Mouse (Mus musculus) intestine, embryonic 16.5 days (tissue): ENCODE data around the gene Gjb2. TPM values are rescaled to one million over a fixed set of nuclear protein-coding genes. Genes with fewer than 3 reads are reported as not detected.
A peak's percentile ranks its signal among the peaks of the same experiment; 100 is the strongest.

Experiments
- ATAC-seq: fragments of 200-750 bp; cut with Nextera tagmentation; 2 replicates; pipeline ENCODE4 v1.8.0; 2017; ENCODE audit warnings: moderate TSS enrichment, moderate library complexity
- H3K27ac ChIP-seq: fragments of 300-500 bp; sonication (generic); 2 replicates; pipeline ENCODE4 v1.5.1; 2014; ENCODE audit warnings: mild to moderate bottlenecking, low read length
- H3K27me3 ChIP-seq: fragments of 300-500 bp; sonication (generic); replicated peaks from 2 replicates; pipeline ENCODE4 v1.6.1; 2014; ENCODE audit warnings: low read length, control low read depth, mixed read lengths; ENCODE audit not compliant: control insufficient read depth, insufficient read depth
- H3K36me3 ChIP-seq: fragments of 300-500 bp; sonication (generic); 2 replicates; pipeline ENCODE4 v1.6.1; 2014; ENCODE audit warnings: low read length, control low read depth; ENCODE audit not compliant: control insufficient read depth, insufficient read depth
- H3K4me1 ChIP-seq: fragments of 300-500 bp; sonication (generic); 2 replicates; pipeline ENCODE4 v1.6.1; 2014; ENCODE audit warnings: low read length, control low read depth, mixed read lengths; ENCODE audit not compliant: control insufficient read depth, insufficient read depth
- H3K4me2 ChIP-seq: fragments of 300-500 bp; sonication (generic); 2 replicates; pipeline ENCODE4 v1.6.1; 2014; ENCODE audit warnings: low read depth, low read length, control low read depth
- H3K4me3 ChIP-seq: fragments of 300-500 bp; sonication (generic); 2 replicates; pipeline ENCODE4 v1.5.1; 2014; ENCODE audit warnings: mild to moderate bottlenecking, low read length
- H3K9ac ChIP-seq: fragments of 300-500 bp; sonication (generic); 2 replicates; pipeline ENCODE4 v1.6.1; 2014; ENCODE audit warnings: low read depth, low read length
- H3K9me3 ChIP-seq: fragments of 300-500 bp; sonication (generic); 2 replicates; pipeline ENCODE4 v1.6.1; 2016; ENCODE audit warnings: low read length, control low read depth; ENCODE audit not compliant: control insufficient read depth
- WGBS: fragments of 180-500 bp; shearing (Covaris S2); extraction: QIAGEN DNeasy Blood & Tissue Kit; methylation state at CpG from one replicate; pipeline ENCODE4 v1.1.7; 2014; 5-methylcytosine and 5-hydroxymethylcytosine counted together
- polyA plus RNA-seq: library from polyadenylated mRNA; unstranded; fragments of >200 nt; fragmentation: Nextera tagmentation; extraction: Ambion mirVana; gene quantifications from 2 replicates; pipeline ENCODE4 v1.2.1, GENCODE M21; 2015

Gjb2 gene
- polyA plus RNA-seq, result 8.3 and 9.0 TPM in 2 replicates

- Histone ChIP-seq H3K9me3 (no peaks in the 10 kb centered on the region), H3K4me3 (peak within 1 kb of the TSS; percentile 70), H3K4me2 (peak within 1 kb of the TSS; percentile 99), H3K27ac (no peak within 1 kb of the TSS), H3K4me1 (peaks cover 5% of the 10 kb centered on the region; the same call in 1 of the 2 replicates), H3K27me3 (peaks cover 32% of the 10 kb centered on the region), H3K36me3 (no peaks in the 10 kb centered on the region), H3K9ac (peak within 1 kb of the TSS; percentile 74)
- under 1% methylated on average over 99 of the region's 101 CpGs for WGBS
- ATAC-seq, result peak; percentile 87
These were observed at the start of gene Gjb2 for GRCm38 (mm10) chr14:57104106-57105023. Gjb2 (minus strand) TSS chr14:57104702.

- Histone ChIP-seq H3K27ac (no peak overlapping the region), H3K4me1 (no peaks in the 10 kb centered on the region), H3K4me3 (no peak overlapping the region), H3K9me3 (no peaks in the 10 kb centered on the region), H3K9ac (no peak overlapping the region), H3K27me3 (no peaks in the 10 kb centered on the region), H3K4me2 (no peak overlapping the region), H3K36me3 (no peaks in the 10 kb centered on the region)
- ATAC-seq, result peak; percentile 44; the same call in 1 of the 2 replicates
- 30% methylated on average over 4 of the region's 4 CpGs for WGBS
These were observed 41.2 kb upstream of the Gjb2 start for GRCm38 (mm10) chr14:57145741-57146140.

GRCm38 (mm10) chr14:57135265-57135664 lies 30.8 kb upstream of the Gjb2 start:
- no peak overlapping the region for H3K27ac ChIP-seq
- no peaks in the 10 kb centered on the region for H3K9me3 ChIP-seq
- H3K27me3 ChIP-seq, result peaks cover 17% of the 10 kb centered on the region; the same call in 1 of the 2 replicates
- 0 out of 2 replicates have a peak, but pooled peaks cover 9% of the 10 kb centered on the region for H3K4me1 ChIP-seq
- H3K4me3 ChIP-seq, result no peak overlapping the region
- H3K4me2 ChIP-seq, result no peak overlapping the region
- H3K9ac ChIP-seq, result no peak overlapping the region
- ATAC-seq, result no peak
- no peaks in the 10 kb centered on the region for H3K36me3 ChIP-seq
- WGBS, result 72% methylated on average over 8 of the region's 8 CpGs

GRCm38 (mm10) chr14:57133161-57133661 lies 28.7 kb upstream of the Gjb2 start, which contains the start of gene Gjb6:
Gjb6 (minus strand) TSS chr14:57133611.
- Histone ChIP-seq H3K27me3 (peaks cover 17% of the 10 kb centered on the region; the same call in 1 of the 2 replicates), H3K4me1 (0 out of 2 replicates have a peak, but pooled peaks cover 9% of the 10 kb centered on the region)
- ATAC-seq, result 0 out of 2 replicates have a peak, but pooled peaks have one; percentile 28

GRCm38 (mm10) chr14:57127383-57127782 lies 22.9 kb upstream of the Gjb2 start:
- 65% methylated on average over 4 of the region's 4 CpGs for WGBS
- Histone ChIP-seq H3K9me3 (no peaks in the 10 kb centered on the region), H3K27me3 (no peaks in the 10 kb centered on the region; the same call in 1 of the 2 replicates), H3K4me3 (no peak overlapping the region), H3K4me1 (no peaks in the 10 kb centered on the region), H3K36me3 (no peaks in the 10 kb centered on the region), H3K9ac (no peak overlapping the region), H3K27ac (no peak overlapping the region), H3K4me2 (no peak overlapping the region)
- peak; percentile 18; the same call in 1 of the 2 replicates for ATAC-seq

More at GRCm38 (mm10) chr14:57133161-57133661, 28.7 kb upstream of the Gjb2 start, which contains the start of gene Gjb6:
- Histone ChIP-seq H3K9ac (peak within 1 kb of the TSS; percentile 48; the same call in 1 of the 2 replicates), H3K36me3 (no peaks in the 10 kb centered on the region), H3K4me3 (peak within 1 kb of the TSS; percentile 45), H3K27ac (no peak within 1 kb of the TSS), H3K9me3 (no peaks in the 10 kb centered on the region), H3K4me2 (peak within 1 kb of the TSS; percentile 69)
- WGBS, result 3% methylated on average over 33 of the region's 33 CpGs

- no peak overlapping the region for H3K4me2 ChIP-seq
- 83% methylated on average over 7 of the region's 7 CpGs for WGBS
These were observed 17.8 kb upstream of the Gjb2 start for GRCm38 (mm10) chr14:57122295-57122694.

GRCm38 (mm10) chr14:57115823-57116544 lies 11.5 kb upstream of the Gjb2 start, which contains the start of gene Gm4491:
Gm4491 (minus strand) TSS chr14:57115883.
- no peaks in the 10 kb centered on the region for H3K4me1 ChIP-seq
- no peak for ATAC-seq
- H3K4me3 ChIP-seq, result no peak within 1 kb of the TSS
- 31% methylated on average over 13 of the region's 13 CpGs for WGBS
- no peaks in the 10 kb centered on the region for H3K27me3 ChIP-seq
- H3K9me3 ChIP-seq, result no peaks in the 10 kb centered on the region
- no peak within 1 kb of the TSS for H3K27ac ChIP-seq
- no peaks in the 10 kb centered on the region for H3K36me3 ChIP-seq
- no peak within 1 kb of the TSS for H3K4me2 ChIP-seq
- no peak within 1 kb of the TSS for H3K9ac ChIP-seq

More at GRCm38 (mm10) chr14:57122295-57122694, 17.8 kb upstream of the Gjb2 start:
- Histone ChIP-seq H3K27me3 (no peaks in the 10 kb centered on the region), H3K36me3 (no peaks in the 10 kb centered on the region), H3K27ac (no peak overlapping the region), H3K9me3 (no peaks in the 10 kb centered on the region), H3K9ac (no peak overlapping the region), H3K4me3 (no peak overlapping the region), H3K4me1 (no peaks in the 10 kb centered on the region)
- ATAC-seq, result no peak

- no peak for ATAC-seq
These were observed 4.7 kb upstream of the Gjb2 start for GRCm38 (mm10) chr14:57109194-57109593.

More at GRCm38 (mm10) chr14:57109194-57109593, 4.7 kb upstream of the Gjb2 start:
- Histone ChIP-seq H3K36me3 (no peaks in the 10 kb centered on the region), H3K4me2 (no peak overlapping the region), H3K27me3 (peaks cover 24% of the 10 kb centered on the region), H3K9me3 (no peaks in the 10 kb centered on the region), H3K27ac (no peak overlapping the region), H3K4me1 (peaks cover 5% of the 10 kb centered on the region; the same call in 1 of the 2 replicates), H3K4me3 (no peak overlapping the region), H3K9ac (no peak overlapping the region)
- 7% methylated on average over 4 of the region's 4 CpGs for WGBS
